Mouse (Mus musculus) embryo, embryonic 10 days (tissue): ENCODE results near the gene Olfr641.

Source experiments
- DNase-seq: peaks from one replicate; pipeline ENCODE4 v3.0.0-alpha.2; 2015; ENCODE audit warnings: low spot score

Olfr641 gene

DNA sequence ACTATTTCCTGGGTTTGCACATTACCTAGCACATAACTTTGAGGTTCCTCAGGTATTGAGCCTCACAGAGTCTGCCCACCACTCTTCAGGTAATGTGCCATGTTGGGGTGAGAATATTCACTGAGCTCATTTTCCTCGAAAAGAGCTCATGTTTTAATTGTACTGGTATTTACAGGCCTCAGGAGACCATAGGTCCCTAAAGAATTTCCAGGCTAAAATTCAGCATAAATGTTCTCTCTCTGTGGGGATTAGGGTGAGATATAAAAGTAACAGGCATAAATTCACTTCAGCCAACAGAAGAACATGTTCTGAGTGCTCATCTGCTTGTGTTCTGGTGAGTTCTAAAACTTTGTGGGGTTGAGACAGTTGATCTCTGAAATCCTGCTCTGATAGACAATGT, at the start of gene Olfr641:
TSS of gene Olfr641 (plus strand) at position 301 of the 400 bp plus-strand sequence.
- DNase-seq: no peak

GRCm38 (mm10) chr7:103998446-103998845, 36.8 kb upstream of the Olfr641 start, which contains the start of gene Olfr638:
Olfr638 (plus strand) TSS chr7:103998746.
- DNase-seq: no peak

GRCm38 (mm10) chr7:103999124-103999523, 36.1 kb upstream of the Olfr641 start:
- no peak for DNase-seq

DNA sequence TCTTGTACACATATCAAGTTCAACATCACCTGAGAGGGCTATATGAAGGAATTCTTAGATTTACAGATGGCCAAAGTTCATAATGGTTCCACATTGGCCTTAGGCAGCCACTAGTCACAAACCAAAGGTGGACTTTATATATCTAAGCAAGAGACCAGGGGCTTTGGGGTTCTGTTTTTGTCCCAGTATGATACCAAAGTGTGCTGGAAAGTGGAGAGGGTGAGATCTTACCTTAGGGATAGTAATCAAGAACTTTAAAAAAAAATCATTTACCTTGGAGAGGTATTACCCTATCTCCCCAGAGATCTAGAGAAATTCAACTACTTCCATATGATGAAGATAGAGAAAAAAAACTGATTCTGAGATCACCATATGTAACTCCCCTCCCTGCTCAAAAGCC, 18.0 kb upstream of the Olfr641 start, which contains the start of gene Olfr639:
TSS of gene Olfr639 (minus strand) at position 101 of the 400 bp plus-strand sequence.
- DNase-seq: no peak

DNA sequence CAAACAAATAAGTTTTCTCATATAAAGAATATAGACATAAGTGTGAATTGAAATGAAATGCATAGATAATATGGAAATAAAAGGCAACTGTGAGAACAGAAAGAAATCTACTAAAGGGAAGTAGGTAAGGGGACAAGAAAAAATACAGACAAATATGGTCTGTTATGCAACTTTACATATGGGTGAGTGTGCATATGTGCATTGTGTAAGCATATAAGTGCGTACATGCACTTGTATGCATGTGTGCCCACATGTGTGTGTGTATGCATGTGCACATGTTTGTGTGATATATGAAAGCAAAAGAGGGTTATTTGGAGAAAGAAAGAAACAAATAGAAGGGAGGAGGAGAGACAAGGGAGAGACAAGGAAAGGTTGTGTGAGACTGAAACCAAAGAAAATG, 16.3 kb upstream of the Olfr641 start:
- DNase-seq: no peak

DNA sequence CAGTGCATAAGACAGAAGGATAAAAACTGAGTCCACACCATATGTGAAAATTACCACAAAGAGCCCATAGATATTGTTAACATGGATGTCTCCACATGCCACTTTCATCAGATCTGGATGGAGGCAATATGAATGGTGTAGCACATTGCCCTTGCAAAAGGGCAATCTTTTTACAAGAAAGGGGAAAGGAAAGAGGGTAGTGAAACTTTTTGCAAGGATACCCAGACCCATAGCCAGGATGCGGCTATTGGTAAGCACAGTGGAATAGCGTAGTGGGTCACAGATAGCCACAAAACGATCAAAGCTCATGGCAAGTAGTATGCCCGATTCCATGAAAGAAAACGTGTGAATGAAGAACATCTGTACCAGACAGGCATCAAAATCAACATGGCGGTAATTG, 13.6 kb upstream of the Olfr641 start:
- no peak for DNase-seq

DNA sequence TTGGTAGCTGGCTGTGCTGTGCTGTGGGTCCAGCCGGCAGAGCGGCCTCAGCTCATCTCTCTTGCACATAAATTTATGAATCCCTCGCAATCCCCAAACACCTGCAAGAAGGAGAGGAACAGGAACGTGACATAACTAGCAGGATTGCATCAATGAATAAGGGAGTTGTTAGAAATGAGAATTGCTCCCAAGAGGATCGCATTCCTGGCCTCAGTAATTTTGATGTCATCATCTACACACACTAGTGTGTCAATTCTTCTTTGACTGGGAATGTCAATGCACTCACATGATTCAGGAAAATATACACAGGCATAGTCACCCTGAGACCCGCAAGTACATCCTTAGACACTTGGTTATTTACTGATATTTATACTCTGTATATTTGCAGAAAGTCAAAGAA, 9.8 kb upstream of the Olfr641 start, which contains the start of gene Olfr640:
TSS of gene Olfr640 (minus strand) at position 101 of the 400 bp plus-strand sequence.
- DNase-seq: no peak

GRCm38 (mm10) chr7:104026978-104027377, 8.3 kb upstream of the Olfr641 start:
- no peak for DNase-seq

DNA sequence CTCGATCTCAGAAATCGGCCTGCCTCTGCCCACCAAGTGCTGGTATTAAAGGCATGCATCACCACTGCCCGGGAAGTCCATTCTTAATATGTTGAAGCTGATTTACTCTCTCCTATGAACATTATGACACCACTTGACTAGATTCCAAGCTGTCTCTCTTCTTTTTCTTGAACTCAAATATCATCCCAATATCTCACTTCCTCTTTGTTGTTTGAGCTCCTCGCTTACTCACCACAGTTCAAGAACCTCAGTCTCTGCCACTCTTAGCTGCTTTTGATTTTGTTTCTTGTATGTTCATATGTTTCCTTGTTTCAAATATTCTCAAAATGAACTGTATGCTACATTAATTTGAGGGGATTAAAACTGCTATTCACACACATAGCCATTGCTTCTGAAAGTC, 15.5 kb downstream of the Olfr641 start:
- no peak for DNase-seq

- DNase-seq: no peak
These were observed 17.3 kb downstream of the Olfr641 start, which contains the start of gene Olfr642 for GRCm38 (mm10) chr7:104052566-104052965. Olfr642 (minus strand) TSS chr7:104052666.

DNA sequence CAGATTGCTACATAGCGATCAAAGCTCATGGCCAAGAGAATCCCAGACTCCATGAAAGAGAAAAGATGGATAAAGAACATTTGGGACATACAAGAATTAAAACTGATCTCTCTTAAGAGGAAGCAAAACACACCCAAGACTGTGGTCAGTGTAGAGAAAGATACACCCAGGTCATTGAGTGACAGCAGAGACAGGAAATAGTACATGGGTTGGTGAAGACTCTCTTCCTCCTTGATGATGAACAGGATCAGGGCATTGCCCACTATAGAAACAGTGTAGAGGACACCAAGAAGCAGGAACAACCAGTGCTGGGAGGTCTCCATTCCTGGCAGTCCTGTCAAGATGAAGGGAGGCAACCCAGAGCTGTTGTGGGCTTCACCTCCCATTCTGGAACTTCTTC, 24.0 kb downstream of the Olfr641 start:
- no peak for DNase-seq

GRCm38 (mm10) chr7:104061345-104061744, 26.1 kb downstream of the Olfr641 start, which contains the start of gene 4930516K23Rik:
4930516K23Rik (minus strand) TSS chr7:104061445.
- DNase-seq: no peak

DNA sequence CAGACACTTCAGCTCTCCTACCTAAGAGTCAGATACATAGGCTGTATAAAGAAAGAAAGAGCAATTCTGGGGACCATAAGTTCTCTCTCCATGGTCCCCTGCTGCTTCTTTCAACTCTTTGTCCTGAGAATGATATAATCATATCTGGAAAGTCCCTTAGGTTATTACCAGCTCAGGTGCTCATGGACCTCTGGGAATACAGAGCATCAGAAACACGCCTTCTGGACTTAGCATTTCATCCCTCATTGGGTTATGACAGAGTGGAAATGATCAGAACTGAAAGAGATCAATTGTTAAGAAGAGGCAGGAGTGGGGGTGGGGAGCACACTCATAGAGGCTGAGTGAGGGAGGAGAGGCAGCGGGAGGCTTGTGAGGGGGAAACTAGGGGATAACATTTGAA, 36.5 kb downstream of the Olfr641 start, which contains the start of gene Olfr644:
TSS of gene Olfr644 (minus strand) at position 101 of the 400 bp plus-strand sequence.
- no peak for DNase-seq

GRCm38 (mm10) chr7:104085365-104085764, 50.1 kb downstream of the Olfr641 start, which contains the start of gene Olfr645:
Olfr645 (minus strand) TSS chr7:104085465.
- no peak for DNase-seq
